Mouse (Mus musculus) heart, postnatal 0 days (tissue): ENCODE results near the gene Oser1. TPM values are rescaled to one million over a fixed set of nuclear protein-coding genes. Genes with fewer than 3 reads are reported as not detected.
A peak's percentile ranks its signal among the peaks of the same experiment; 100 is the strongest.

Source experiments
- ATAC-seq: fragments of 200-750 bp; cut with Nextera tagmentation; 2 replicates; pipeline ENCODE4 v1.8.0; 2017; ENCODE audit warnings: low read depth, moderate number of reproducible peaks, moderate library complexity; ENCODE audit not compliant: insufficient read depth
- DNase-seq: peaks from one replicate; pipeline ENCODE4 v3.0.0-alpha.2; 2016; ENCODE audit warnings: low spot score
- H3K27ac ChIP-seq: fragments of 300-500 bp; sonication (generic); 2 replicates; pipeline ENCODE4 v1.5.1; 2014; ENCODE audit warnings: low read depth, mild to moderate bottlenecking
- H3K27me3 ChIP-seq: fragments of 300-500 bp; sonication (generic); 2 replicates; pipeline ENCODE4 v1.6.1; 2014; ENCODE audit warnings: low read length, mixed read lengths; ENCODE audit not compliant: control insufficient read depth, insufficient read depth
- H3K36me3 ChIP-seq: fragments of 300-500 bp; sonication (generic); replicated peaks from 2 replicates; pipeline ENCODE4 v1.6.1; 2014; ENCODE audit warnings: low read length, mixed read lengths; ENCODE audit not compliant: control insufficient read depth, insufficient read depth
- H3K4me1 ChIP-seq: fragments of 300-500 bp; sonication (generic); 2 replicates; pipeline ENCODE4 v1.6.1; 2014; ENCODE audit warnings: antibody characterized with exemption; ENCODE audit not compliant: control insufficient read depth, insufficient read depth
- H3K4me2 ChIP-seq: fragments of 300-500 bp; sonication (generic); 2 replicates; pipeline ENCODE4 v1.6.1; 2014; ENCODE audit warnings: low read depth, mild to moderate bottlenecking, low read length, moderate library complexity
- H3K4me3 ChIP-seq: fragments of 300-500 bp; sonication (generic); 2 replicates; pipeline ENCODE4 v1.5.1; 2014; ENCODE audit warnings: low read depth, low read length
- H3K9ac ChIP-seq: fragments of 300-500 bp; sonication (generic); replicated peaks from 2 replicates; pipeline ENCODE4 v1.6.1; 2014; ENCODE audit warnings: low read depth, low read length, mixed read lengths
- H3K9me3 ChIP-seq: fragments of 300-500 bp; sonication (generic); replicated peaks from 2 replicates; pipeline ENCODE4 v1.6.1; 2016; ENCODE audit warnings: low read length; ENCODE audit not compliant: control insufficient read depth
- CTCF ChIP-seq: IDR thresholded peaks from 2 replicates; pipeline ENCODE4 v1.5.1; 2016; ENCODE audit warnings: antibody characterized with exemption, control low read depth, low read depth
- EP300 ChIP-seq: IDR thresholded peaks from 2 replicates; pipeline ENCODE4 v1.6.1; 2016; ENCODE audit warnings: antibody characterized with exemption, low read depth
- WGBS: fragments of 180-500 bp; shearing (Covaris S2); extraction: QIAGEN DNeasy Blood & Tissue Kit; methylation state at CpG from one replicate; pipeline ENCODE4 v1.1.7; 2014; 5-methylcytosine and 5-hydroxymethylcytosine counted together
- polyA plus RNA-seq: library from polyadenylated mRNA; unstranded; fragments of >200 nt; fragmentation: Nextera tagmentation; extraction: Ambion mirVana; gene quantifications from 2 replicates; pipeline ENCODE4 v1.2.1, GENCODE M21; 2015
- total RNA-seq: library from RNA; depleted of rRNA; stranded (reverse); fragments of >200 nt; gene quantifications from 2 replicates; pipeline ENCODE4 v1.2.3, GENCODE M21; 2014; ENCODE audit warnings: low replicate concordance

Gene Oser1
- total and polyA plus RNA-seq, 2 experiments from 2014 or later = 28.9 to 41.4 TPM

DNA sequence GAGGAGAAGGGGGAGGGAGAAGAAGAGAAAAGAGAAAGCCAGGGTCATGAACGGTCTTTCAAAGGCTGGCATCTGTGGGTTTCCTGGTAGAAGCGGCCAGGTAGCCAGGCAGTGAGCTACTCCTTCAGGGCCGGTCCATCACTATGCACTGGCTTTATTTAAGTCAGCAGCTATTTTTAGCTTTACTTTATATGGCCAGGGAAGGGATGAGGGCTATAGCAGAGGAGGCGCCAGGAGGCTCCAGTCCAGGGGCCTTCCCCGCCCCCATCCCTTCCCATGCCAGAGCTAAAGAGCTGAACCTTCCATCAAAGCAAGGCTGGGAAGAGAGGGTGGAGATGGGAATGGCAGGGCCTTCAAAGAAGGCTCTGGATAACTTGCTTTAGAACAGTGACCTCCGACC is 32.1 kb downstream of the Oser1 start:
- Histone ChIP-seq H3K27ac (peak overlapping the region; percentile 94), H3K9ac (no peak overlapping the region), H3K4me1 (peaks cover 2% of the 10 kb centered on the region; the same call in 1 of the 2 replicates), H3K27me3 (no peaks in the 10 kb centered on the region), H3K4me2 (peak overlapping the region; percentile 75), H3K4me3 (peak overlapping the region; percentile 6; the same call in 1 of the 2 replicates), H3K9me3 (no peaks in the 10 kb centered on the region), H3K36me3 (peaks cover 7% of the 10 kb centered on the region; the same call in 1 of the 2 replicates)
- no peak for TF ChIP-seq CTCF
- TF ChIP-seq EP300 = peak; percentile 81
- ATAC-seq (peak; percentile 85), DNase-seq (peak; percentile 93)
- 30% methylated on average over 6 of the region's 6 CpGs for WGBS

DNA sequence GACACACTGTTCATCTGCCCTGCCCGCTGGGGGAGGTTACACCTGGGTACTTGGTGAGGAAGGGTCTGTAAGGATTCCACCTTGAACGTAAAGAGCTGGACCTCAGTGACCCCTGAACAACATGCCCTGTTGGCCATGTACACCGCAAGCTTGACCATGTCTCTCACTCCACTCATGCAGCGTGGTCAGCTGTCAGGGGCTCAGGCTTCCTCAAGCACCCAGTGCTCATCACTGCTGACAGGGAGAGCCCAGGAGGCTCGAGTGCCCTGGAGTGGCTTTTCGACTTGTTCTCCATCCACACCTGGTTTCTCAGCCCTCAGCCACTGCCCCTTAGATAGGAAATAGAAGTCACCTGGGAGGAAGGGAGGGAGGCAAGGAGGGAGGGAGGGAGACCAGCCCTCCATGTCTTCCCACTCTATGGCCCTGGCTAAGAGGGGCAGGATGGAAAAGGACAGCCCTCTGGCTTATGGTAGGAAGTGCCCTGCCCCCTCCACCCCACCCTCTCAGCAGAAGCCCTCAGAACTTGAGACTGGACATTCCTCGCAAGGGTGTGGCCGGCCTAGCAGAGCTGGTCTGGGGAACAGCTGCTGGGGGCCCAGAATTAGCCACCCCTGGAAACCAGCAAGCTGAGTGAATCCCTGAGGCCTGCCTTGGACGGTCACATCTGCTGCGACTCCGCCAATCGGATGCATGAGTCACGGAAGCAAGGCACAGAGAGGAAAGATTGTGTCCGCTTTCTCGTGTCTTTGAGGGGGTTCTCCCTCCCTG is 37.9 kb downstream of the Oser1 start:
- peak; percentile 37 for ATAC-seq
- Histone ChIP-seq H3K4me3 (0 out of 2 replicates have a peak overlapping the region, but pooled peaks have one; percentile 6), H3K4me2 (peak overlapping the region; percentile 26), H3K27me3 (no peaks in the 10 kb centered on the region), H3K9me3 (no peaks in the 10 kb centered on the region), H3K4me1 (peaks cover 33% of the 10 kb centered on the region), H3K9ac (0 out of 2 replicates have a peak overlapping the region, but pooled peaks have one; percentile 12), H3K36me3 (peaks cover 11% of the 10 kb centered on the region; the same call in 1 of the 2 replicates), H3K27ac (peak overlapping the region; percentile 52)
- peak; percentile 65 for DNase-seq
- WGBS = 24% methylated on average over 15 of the region's 15 CpGs
- TF ChIP-seq CTCF = no peak
- TF ChIP-seq EP300 = no peak

DNA sequence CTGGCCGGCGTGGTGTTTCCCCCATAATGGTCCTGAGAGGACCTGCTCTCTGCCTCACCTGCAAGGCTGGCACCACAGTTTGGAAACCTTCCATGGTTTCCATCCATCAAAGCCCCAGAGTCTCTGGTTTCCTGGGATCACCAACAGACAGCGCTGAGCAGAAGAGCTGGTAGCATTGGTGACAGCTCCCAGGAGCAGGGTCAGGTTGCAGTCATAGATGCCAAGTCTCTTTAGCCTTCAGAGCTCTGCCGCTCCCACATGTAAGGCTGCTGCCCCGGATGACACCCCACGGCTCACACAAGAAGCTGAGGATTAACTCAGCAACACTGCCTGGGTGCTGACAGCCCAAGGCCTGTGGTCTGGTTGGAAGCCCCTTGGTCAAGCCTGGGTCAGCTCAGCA is 39.4 kb downstream of the Oser1 start:
- peak overlapping the region; percentile 36; the same call in 1 of the 2 replicates for H3K4me2 ChIP-seq

DNA sequence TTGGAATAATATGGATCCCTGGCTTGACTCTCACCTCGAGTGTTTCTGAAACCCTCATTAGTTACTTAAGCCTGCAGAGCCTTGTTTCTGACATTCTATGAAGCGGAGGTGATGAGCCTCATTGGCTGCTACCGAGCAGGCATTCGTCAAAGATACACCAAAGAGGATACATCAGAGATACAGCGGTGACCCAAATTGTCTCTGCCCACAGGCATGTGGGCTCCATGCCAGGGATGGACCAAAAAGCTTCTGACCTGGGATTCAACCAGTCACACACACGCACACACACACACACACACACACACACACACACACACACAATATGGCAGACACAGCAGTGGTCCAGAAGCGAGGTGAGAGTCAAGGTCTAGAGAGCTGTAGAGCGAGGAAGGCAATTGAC is 43.3 kb downstream of the Oser1 start:
- peak overlapping the region; percentile 68 for H3K27ac ChIP-seq
- H3K9me3 ChIP-seq = no peaks in the 10 kb centered on the region
- no peak for DNase-seq
- no peak overlapping the region for H3K4me2 ChIP-seq
- H3K4me1 ChIP-seq = peaks cover 53% of the 10 kb centered on the region
- WGBS = 64% methylated on average over 8 of the region's 8 CpGs
- no peak for ATAC-seq
- TF ChIP-seq EP300 = no peak
- peaks cover 8% of the 10 kb centered on the region; the same call in 1 of the 2 replicates for H3K36me3 ChIP-seq
- no peak overlapping the region for H3K9ac ChIP-seq
- H3K27me3 ChIP-seq = no peaks in the 10 kb centered on the region
- no peak overlapping the region for H3K4me3 ChIP-seq

More for the DNA sequence above, 39.4 kb downstream of the Oser1 start:
- Histone ChIP-seq H3K4me3 (no peak overlapping the region), H3K36me3 (peaks cover 11% of the 10 kb centered on the region; the same call in 1 of the 2 replicates), H3K9ac (no peak overlapping the region), H3K27me3 (no peaks in the 10 kb centered on the region), H3K27ac (peak overlapping the region; percentile 74), H3K9me3 (no peaks in the 10 kb centered on the region), H3K4me1 (peaks cover 37% of the 10 kb centered on the region)
- ATAC-seq (peak; percentile 56), DNase-seq (no peak)
- WGBS = 32% methylated on average over 6 of the region's 6 CpGs
- TF ChIP-seq CTCF = no peak
- no peak for TF ChIP-seq EP300

DNA sequence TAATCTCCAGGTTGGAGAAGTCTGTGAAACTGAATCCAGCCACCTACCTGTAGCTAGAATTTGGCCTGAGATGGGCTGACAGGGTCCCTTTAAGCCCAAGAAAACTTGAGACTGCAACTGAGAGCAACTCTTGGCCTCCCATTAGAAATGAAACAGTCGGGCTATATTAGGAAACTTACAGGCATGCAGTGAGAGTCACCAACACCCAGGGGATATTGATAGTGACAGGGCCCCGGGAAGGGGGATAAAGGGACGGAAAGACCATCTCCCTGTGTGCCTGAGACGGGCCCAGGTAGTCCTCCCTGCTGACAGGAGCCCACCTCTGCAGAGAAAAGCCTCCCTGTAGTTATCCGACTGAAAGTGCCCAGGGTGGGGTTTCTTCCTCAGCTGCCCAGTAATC is 45.1 kb downstream of the Oser1 start:
- Histone ChIP-seq H3K27me3 (no peaks in the 10 kb centered on the region), H3K4me1 (peaks cover 47% of the 10 kb centered on the region), H3K4me3 (no peak overlapping the region), H3K9me3 (no peaks in the 10 kb centered on the region), H3K27ac (peak overlapping the region; percentile 91), H3K36me3 (peaks cover 23% of the 10 kb centered on the region), H3K4me2 (peak overlapping the region; percentile 38), H3K9ac (peak overlapping the region; percentile 51)
- no peak for TF ChIP-seq CTCF
- TF ChIP-seq EP300 = no peak
- ATAC-seq = peak; percentile 63
- DNase-seq = peak; percentile 75
- WGBS = 24% methylated on average over 5 of the region's 5 CpGs
